Mouse (Mus musculus): ENCODE results near the gene Actr8. TPM values are rescaled to one million over a fixed set of nuclear protein-coding genes. Genes with fewer than 3 reads are reported as not detected.

The Actr8 gene
- polyA plus RNA-seq, 1 experiment from 2014 or later: 65.1 TPM

GRCm38 (mm10) chr14:29971446-29971845 is 6.7 kb upstream of the Actr8 start:
- H3K36me3 ChIP-seq: peaks cover 66% of the 10 kb centered on the region
- no peaks in the 10 kb centered on the region for H3K9me3 ChIP-seq
- H3K27ac ChIP-seq: no peak overlapping the region
- WGBS: 92% methylated on average over 7 of the region's 7 CpGs
- DNase-seq (ENCODE audit: low spot score): no peak
- peaks cover 13% of the 10 kb centered on the region for H3K4me1 ChIP-seq
- no peaks in the 10 kb centered on the region for H3K27me3 ChIP-seq (ENCODE audit: insufficient read depth, poor library complexity, severe bottlenecking)
- no peak overlapping the region for H3K4me3 ChIP-seq

GRCm38 (mm10) chr14:29971993-29972392 is 6.1 kb upstream of the Actr8 start:
- WGBS: 82% methylated on average over 5 of the region's 5 CpGs
- Histone ChIP-seq H3K27me3 (ENCODE audit: insufficient read depth, poor library complexity, severe bottlenecking) (no peaks in the 10 kb centered on the region), H3K36me3 (peaks cover 70% of the 10 kb centered on the region), H3K9me3 (no peaks in the 10 kb centered on the region), H3K4me1 (peaks cover 13% of the 10 kb centered on the region), H3K4me3 (no peak overlapping the region), H3K27ac (no peak overlapping the region)
- DNase-seq (ENCODE audit: low spot score): no peak

- 93% methylated on average over 6 of the region's 6 CpGs for WGBS
- no peak for DNase-seq (ENCODE audit: low spot score)
- Histone ChIP-seq H3K36me3 (peaks cover 73% of the 10 kb centered on the region), H3K9me3 (no peaks in the 10 kb centered on the region), H3K4me3 (no peak overlapping the region), H3K27ac (no peak overlapping the region), H3K27me3 (ENCODE audit: insufficient read depth, poor library complexity, severe bottlenecking) (no peaks in the 10 kb centered on the region), H3K4me1 (peaks cover 10% of the 10 kb centered on the region)
Observed at GRCm38 (mm10) chr14:29976927-29977326, 1.2 kb upstream of the Actr8 start.

- Histone ChIP-seq H3K9me3 (no peaks in the 10 kb centered on the region), H3K4me1 (peaks cover 10% of the 10 kb centered on the region), H3K27ac (no peak overlapping the region), H3K4me3 (no peak overlapping the region), H3K36me3 (peaks cover 74% of the 10 kb centered on the region), H3K27me3 (ENCODE audit: insufficient read depth, poor library complexity, severe bottlenecking) (no peaks in the 10 kb centered on the region)
- DNase-seq (ENCODE audit: low spot score): no peak
- WGBS: 92% methylated on average over 10 of the region's 10 CpGs
Observed at GRCm38 (mm10) chr14:29980447-29981205, 2.5 kb downstream of the Actr8 start.

GRCm38 (mm10) chr14:29986096-29986495 is 8.0 kb downstream of the Actr8 start:
- Histone ChIP-seq H3K27me3 (ENCODE audit: insufficient read depth, poor library complexity, severe bottlenecking) (no peaks in the 10 kb centered on the region), H3K27ac (no peak overlapping the region), H3K9me3 (no peaks in the 10 kb centered on the region), H3K4me1 (no peaks in the 10 kb centered on the region), H3K4me3 (no peak overlapping the region), H3K36me3 (peaks cover 100% of the 10 kb centered on the region)
- DNase-seq (ENCODE audit: low spot score): no peak
- WGBS: 95% methylated on average over 4 of the region's 4 CpGs

- H3K9me3 ChIP-seq: no peaks in the 10 kb centered on the region
- no peak for DNase-seq (ENCODE audit: low spot score)
- 94% methylated on average over 6 of the region's 6 CpGs for WGBS
Observed at GRCm38 (mm10) chr14:29987276-29987675, 9.1 kb downstream of the Actr8 start.

GRCm38 (mm10) chr14:29987739-29988138 is 9.6 kb downstream of the Actr8 start:
- Histone ChIP-seq H3K9me3 (no peaks in the 10 kb centered on the region), H3K27me3 (ENCODE audit: insufficient read depth, poor library complexity, severe bottlenecking) (no peaks in the 10 kb centered on the region), H3K4me1 (no peaks in the 10 kb centered on the region), H3K36me3 (peaks cover 100% of the 10 kb centered on the region), H3K4me3 (no peak overlapping the region), H3K27ac (no peak overlapping the region)
- whole genome bisulfite sequencing: 91% methylated on average over 9 of the region's 9 CpGs
- DNase-seq (ENCODE audit: low spot score): no peak

More at GRCm38 (mm10) chr14:29987276-29987675, 9.1 kb downstream of the Actr8 start:
- Histone ChIP-seq H3K4me3 (no peak overlapping the region), H3K27ac (no peak overlapping the region), H3K36me3 (peaks cover 100% of the 10 kb centered on the region), H3K4me1 (no peaks in the 10 kb centered on the region), H3K27me3 (ENCODE audit: insufficient read depth, poor library complexity, severe bottlenecking) (no peaks in the 10 kb centered on the region)

- peaks cover 100% of the 10 kb centered on the region for H3K36me3 ChIP-seq
- no peaks in the 10 kb centered on the region for H3K9me3 ChIP-seq
- no peak overlapping the region for H3K27ac ChIP-seq
- no peaks in the 10 kb centered on the region for H3K4me1 ChIP-seq
- no peaks in the 10 kb centered on the region for H3K27me3 ChIP-seq (ENCODE audit: insufficient read depth, poor library complexity, severe bottlenecking)
- H3K4me3 ChIP-seq: no peak overlapping the region
- 91% methylated on average over 4 of the region's 4 CpGs for WGBS
- no peak for DNase-seq (ENCODE audit: low spot score)
Observed at GRCm38 (mm10) chr14:29988337-29988736, 10.2 kb downstream of the Actr8 start.

- no peak for DNase-seq (ENCODE audit: low spot score)
- Histone ChIP-seq H3K27me3 (ENCODE audit: insufficient read depth, poor library complexity, severe bottlenecking) (no peaks in the 10 kb centered on the region), H3K9me3 (no peaks in the 10 kb centered on the region), H3K27ac (no peak overlapping the region), H3K36me3 (peaks cover 76% of the 10 kb centered on the region), H3K4me3 (no peak overlapping the region), H3K4me1 (peaks cover 3% of the 10 kb centered on the region; the same call in 1 of the 2 replicates)
- 86% methylated on average over 4 of the region's 4 CpGs for WGBS
Observed at GRCm38 (mm10) chr14:29994976-29995375, 16.8 kb downstream of the Actr8 start.

GRCm38 (mm10) chr14:29996000-29996751 is 18.0 kb downstream of the Actr8 start:
- no peak for DNase-seq (ENCODE audit: low spot score)
- Histone ChIP-seq H3K9me3 (no peaks in the 10 kb centered on the region), H3K4me1 (peaks cover 3% of the 10 kb centered on the region; the same call in 1 of the 2 replicates), H3K27ac (no peak overlapping the region), H3K36me3 (peaks cover 64% of the 10 kb centered on the region), H3K4me3 (no peak overlapping the region), H3K27me3 (ENCODE audit: insufficient read depth, poor library complexity, severe bottlenecking) (no peaks in the 10 kb centered on the region)
- WGBS: 92% methylated on average over 11 of the region's 11 CpGs

- Histone ChIP-seq H3K9me3 (no peaks in the 10 kb centered on the region), H3K4me3 (no peak overlapping the region), H3K36me3 (peaks cover 52% of the 10 kb centered on the region), H3K27ac (no peak overlapping the region), H3K4me1 (peaks cover 3% of the 10 kb centered on the region; the same call in 1 of the 2 replicates), H3K27me3 (ENCODE audit: insufficient read depth, poor library complexity, severe bottlenecking) (no peaks in the 10 kb centered on the region)
- no peak for DNase-seq (ENCODE audit: low spot score)
Observed at GRCm38 (mm10) chr14:29997345-29997744, 19.2 kb downstream of the Actr8 start.

- no peak for DNase-seq (ENCODE audit: low spot score)
- Histone ChIP-seq H3K27ac (no peak overlapping the region), H3K27me3 (ENCODE audit: insufficient read depth, poor library complexity, severe bottlenecking) (no peaks in the 10 kb centered on the region), H3K4me3 (no peak overlapping the region), H3K4me1 (peaks cover 3% of the 10 kb centered on the region; the same call in 1 of the 2 replicates), H3K36me3 (peaks cover 36% of the 10 kb centered on the region), H3K9me3 (no peaks in the 10 kb centered on the region)
- 78% methylated on average over 13 of the region's 13 CpGs for WGBS
Observed at GRCm38 (mm10) chr14:29998747-29999474, 20.8 kb downstream of the Actr8 start.

- Histone ChIP-seq H3K27ac (no peak overlapping the region), H3K9me3 (no peaks in the 10 kb centered on the region), H3K36me3 (peaks cover 31% of the 10 kb centered on the region), H3K27me3 (ENCODE audit: insufficient read depth, poor library complexity, severe bottlenecking) (no peaks in the 10 kb centered on the region), H3K4me3 (no peak overlapping the region), H3K4me1 (peaks cover 3% of the 10 kb centered on the region; the same call in 1 of the 2 replicates)
- DNase-seq (ENCODE audit: low spot score): no peak
- WGBS: 82% methylated on average over 3 of the region's 3 CpGs
Observed at GRCm38 (mm10) chr14:29999475-29999811, 21.3 kb downstream of the Actr8 start.
